Mouse (Mus musculus) lung, postnatal 4 days (tissue): ENCODE results near the gene Kcnn1.

Source experiments
- DNase-seq, 2 experiments: peaks; one replicate each; pipeline ENCODE4 v3.0.0; 2021

Gene Kcnn1

GRCm38 (mm10) chr8:70892896-70893655 lies 30.0 kb upstream of the Kcnn1 start:
- no peak for DNase-seq

DNA sequence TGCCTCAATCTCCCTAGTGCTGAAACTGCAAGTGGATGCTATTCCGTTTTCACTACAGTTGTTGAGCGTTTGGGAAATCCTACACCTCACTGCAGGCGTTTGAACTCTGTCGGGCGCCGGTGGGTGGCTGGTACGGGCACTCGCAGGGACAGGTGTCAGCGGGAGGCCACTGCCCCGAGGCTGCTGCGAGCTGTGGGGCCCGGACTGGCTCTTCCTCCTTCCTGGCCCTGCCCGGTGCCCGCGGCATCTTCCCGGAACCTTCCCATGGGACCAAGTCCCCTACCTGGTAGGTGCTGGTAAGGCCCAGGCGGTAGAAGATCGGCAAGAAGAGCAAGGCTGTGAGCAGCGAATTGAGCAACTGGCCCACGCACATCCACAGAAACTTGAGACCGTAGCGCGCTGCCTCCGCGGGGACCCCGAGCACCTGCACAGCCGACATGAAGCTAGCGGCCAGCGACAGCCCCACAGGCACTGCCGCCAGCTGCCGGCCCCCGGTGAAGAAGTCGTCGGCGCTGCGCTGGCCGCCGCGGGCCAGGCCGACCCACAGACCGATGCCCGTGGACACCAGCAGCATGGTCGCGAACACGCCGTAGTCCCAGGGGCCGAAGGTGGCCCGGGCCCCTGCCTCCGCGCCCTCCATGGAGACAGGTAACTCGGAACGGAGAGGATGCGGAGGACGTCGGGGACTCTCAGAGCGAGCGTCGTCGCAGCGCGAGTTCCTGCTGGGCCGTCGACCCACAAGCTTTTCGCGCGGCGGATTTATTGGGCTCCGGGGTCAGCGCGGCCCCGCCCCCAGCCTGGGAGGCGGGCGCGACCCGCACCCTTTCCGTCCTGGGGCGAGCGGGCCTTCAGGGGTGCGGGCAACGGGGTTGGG lies 29.2 kb upstream of the Kcnn1 start, which contains the start of gene Slc5a5:
Gene Slc5a5, minus strand, starts transcription at position 736 of the 874 bp plus-strand sequence.
- DNase-seq: peak in 1 of 2 experiments; percentile 23

- peak; percentile 76 to 83 for DNase-seq
These were observed 28.3 kb upstream of the Kcnn1 start for GRCm38 (mm10) chr8:70891356-70891755.

DNA sequence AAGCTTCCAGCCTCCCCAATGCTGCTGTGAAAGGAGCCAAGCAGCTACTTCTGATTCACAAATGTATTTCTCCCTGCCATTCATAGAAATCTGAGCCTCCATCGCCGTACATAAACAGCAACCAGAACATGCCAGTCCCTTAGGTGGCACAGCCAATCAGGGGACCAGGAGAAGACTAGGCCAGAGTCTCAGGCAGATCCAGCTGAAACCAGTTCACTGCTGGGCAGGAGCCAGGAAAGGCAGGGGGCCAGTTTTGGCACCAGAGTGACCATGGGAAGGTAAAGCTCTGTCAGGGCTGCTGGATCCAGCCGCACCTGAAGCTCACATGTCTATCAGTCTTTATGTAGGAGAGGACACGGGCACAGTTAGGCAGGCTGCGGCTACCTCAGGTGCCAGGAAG lies 27.6 kb upstream of the Kcnn1 start:
- DNase-seq: no peak

GRCm38 (mm10) chr8:70887669-70888068 lies 24.6 kb upstream of the Kcnn1 start:
- DNase-seq: peak in 1 of 2 experiments; percentile 49

GRCm38 (mm10) chr8:70885612-70886011 lies 22.6 kb upstream of the Kcnn1 start:
- peak in 1 of 2 experiments; percentile 53 for DNase-seq

- no peak for DNase-seq
These were observed 21.6 kb upstream of the Kcnn1 start for GRCm38 (mm10) chr8:70884683-70885082.

DNA sequence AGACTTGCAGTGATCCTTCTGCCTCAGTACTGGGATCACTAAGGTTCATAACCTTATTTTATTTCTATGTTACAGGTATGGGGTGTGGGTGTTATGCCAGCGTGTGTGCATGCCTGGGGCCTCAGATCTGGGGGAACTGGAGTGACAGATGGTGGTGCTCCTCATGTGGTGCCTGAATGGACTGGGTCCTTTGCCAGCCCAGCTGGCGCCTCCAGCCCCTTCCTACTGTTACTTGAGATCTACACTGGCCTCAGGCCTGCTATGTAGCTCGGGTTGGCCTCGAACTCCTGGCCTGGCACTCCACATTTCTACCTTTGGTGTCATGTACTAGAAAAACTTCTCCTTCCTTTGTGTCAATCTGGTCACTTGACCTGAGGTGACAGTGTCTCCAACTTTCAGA lies 21.1 kb upstream of the Kcnn1 start:
- no peak for DNase-seq

- no peak for DNase-seq
These were observed 17.5 kb upstream of the Kcnn1 start for GRCm38 (mm10) chr8:70880546-70880945.

- no peak for DNase-seq
These were observed 17.1 kb upstream of the Kcnn1 start for GRCm38 (mm10) chr8:70880126-70880525.

DNA sequence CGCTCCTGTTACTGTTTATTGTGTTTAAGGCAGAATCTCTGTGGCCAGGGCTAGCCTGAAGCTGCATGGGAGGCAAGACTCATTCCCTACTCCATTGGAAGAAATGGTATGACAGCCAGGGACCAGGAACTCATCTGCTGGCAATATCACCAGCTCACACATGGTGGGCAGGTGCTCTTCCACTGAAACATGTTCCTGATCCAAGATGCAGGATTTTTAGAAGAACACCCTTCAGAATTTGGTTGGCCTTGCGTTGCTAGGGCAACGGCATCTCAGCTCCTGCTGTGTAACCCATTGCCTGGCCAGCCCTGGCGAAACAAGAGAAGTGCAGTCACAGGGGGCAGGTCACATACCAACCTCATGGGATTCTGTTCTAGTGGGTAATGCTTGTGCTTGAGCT lies 16.4 kb upstream of the Kcnn1 start:
- DNase-seq: no peak

- DNase-seq: no peak
These were observed 15.1 kb upstream of the Kcnn1 start for GRCm38 (mm10) chr8:70878178-70878577.

DNA sequence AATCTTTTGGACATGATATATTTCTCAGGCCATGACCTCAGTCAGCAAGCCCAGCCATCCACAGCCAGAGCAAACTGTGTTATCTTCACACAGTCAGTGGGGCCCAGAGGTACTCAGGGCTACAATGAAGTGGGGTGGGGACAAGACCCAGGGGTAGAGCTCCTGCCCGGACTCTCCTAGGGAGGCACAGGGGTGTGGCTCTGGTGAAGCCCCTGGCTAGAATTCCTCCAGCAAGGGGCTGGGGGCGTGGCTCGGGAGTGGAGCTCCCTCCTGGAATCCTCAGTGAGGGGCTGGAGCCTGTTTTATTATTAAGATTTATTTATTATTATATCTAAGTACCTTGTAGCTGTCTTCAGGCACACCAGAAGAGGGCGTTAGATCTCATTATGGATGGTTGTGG lies 13.3 kb upstream of the Kcnn1 start:
- no peak for DNase-seq

- no peak for DNase-seq
These were observed 11.4 kb upstream of the Kcnn1 start for GRCm38 (mm10) chr8:70874441-70874840.

- DNase-seq: peak; percentile 96
These were observed 10.4 kb upstream of the Kcnn1 start, which contains the start of gene Ccdc124 for GRCm38 (mm10) chr8:70873364-70873985. Gene Ccdc124, minus strand, starts transcription at chr8:70873935.

DNA sequence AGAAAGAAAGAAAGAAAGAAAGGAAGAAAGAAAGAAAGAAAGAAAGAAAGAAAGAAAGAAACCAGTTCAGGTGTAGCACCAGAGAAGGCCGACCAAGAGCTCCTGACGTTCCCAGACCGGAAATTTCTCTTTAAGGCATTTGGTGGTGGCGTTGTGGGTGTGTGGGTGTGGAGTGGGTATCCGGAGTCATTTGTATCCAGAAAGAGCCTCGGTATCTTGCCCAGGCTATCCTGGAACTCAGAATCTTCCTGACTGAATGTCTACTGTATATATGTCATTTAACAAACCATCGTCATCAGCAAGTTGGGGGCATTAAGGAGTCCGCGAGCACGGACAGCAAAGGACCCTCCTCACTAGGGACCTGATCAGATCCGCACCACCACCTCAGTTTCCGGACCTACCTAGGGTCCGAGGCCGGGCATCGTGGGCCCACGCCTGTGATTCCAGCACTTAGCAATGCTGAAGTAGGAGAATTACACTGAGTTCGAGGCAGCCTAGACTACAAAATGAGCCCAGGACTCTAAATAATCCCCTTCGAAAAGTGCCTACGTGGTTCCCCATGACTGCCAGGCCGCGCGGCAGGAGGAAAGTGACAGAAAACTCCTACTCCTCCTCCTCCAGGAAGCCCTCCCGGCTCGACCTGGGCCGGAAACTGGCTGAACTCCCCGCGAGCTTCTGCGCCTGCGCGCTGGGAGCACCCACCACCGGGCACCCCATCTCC lies 9.7 kb upstream of the Kcnn1 start:
- no peak for DNase-seq

GRCm38 (mm10) chr8:70871195-70871807 lies 8.2 kb upstream of the Kcnn1 start:
- DNase-seq: no peak

- peak; percentile 84 to 88 for DNase-seq
These were observed 6.6 kb upstream of the Kcnn1 start for GRCm38 (mm10) chr8:70869601-70870041.

DNA sequence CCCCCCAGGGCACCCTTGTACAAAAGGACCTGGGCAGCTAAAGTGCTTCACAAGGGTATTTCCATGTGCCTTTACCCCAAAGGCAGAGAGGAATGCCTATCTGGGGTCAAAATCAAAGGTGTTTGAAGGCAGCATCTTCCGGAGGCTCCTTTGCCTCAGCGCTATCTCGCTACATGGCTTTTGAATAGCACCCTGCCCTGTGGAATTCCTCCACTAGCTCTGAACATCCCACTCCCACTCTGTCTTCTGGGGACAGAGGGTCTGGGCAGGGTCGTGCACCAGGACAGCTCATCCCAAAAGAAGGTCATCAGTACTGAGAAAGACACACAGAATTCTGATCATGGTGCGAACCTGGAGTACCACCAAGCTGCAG lies 6.1 kb upstream of the Kcnn1 start:
- no peak for DNase-seq

GRCm38 (mm10) chr8:70868559-70869198 lies 5.6 kb upstream of the Kcnn1 start:
- peak; percentile 75 to 76 for DNase-seq

DNA sequence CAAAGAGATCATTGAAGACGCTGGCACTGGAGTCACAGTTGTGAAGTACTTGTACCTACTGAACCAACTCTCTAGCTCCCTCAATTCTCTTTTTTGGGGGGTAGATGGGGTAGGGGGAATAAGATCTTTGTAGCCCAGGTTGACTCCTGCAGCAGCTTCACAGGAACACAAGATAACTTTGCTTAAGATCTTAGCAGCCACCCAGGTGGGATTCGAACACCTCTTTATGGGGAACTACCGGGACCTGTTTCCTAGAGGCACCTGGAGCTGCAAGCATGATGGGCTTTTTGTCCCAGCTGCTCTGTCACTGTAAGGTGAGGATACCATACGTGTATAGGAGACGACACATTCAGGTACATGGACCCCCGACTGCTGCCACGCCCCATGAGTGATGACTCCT lies 3.5 kb upstream of the Kcnn1 start:
- DNase-seq: no peak
